Mouse (Mus musculus) embryonic facial prominence, embryonic 11.5 days (tissue): Measurements from ENCODE around the gene Zfhx2. TPM values are rescaled to one million over a fixed set of nuclear protein-coding genes. Genes with fewer than 3 reads are reported as not detected.

Source experiments
- ATAC-seq: fragments of 200-750 bp; cut with Nextera tagmentation; replicated peaks from 2 replicates; pipeline ENCODE4 v1.8.0; 2017; ENCODE audit warnings: low read depth; ENCODE audit not compliant: insufficient number of reproducible peaks, low FRiP score, low TSS enrichment
- DNase-seq: peaks from one replicate; pipeline ENCODE4 v3.0.0-alpha.2; 2015; ENCODE audit warnings: low spot score
- H3K27ac ChIP-seq: fragments of 300-500 bp; sonication (generic); replicated peaks from 2 replicates; pipeline ENCODE4 v1.5.1; 2014; ENCODE audit warnings: mild to moderate bottlenecking, low read depth, low read length, control low read depth
- H3K27me3 ChIP-seq: fragments of 300-500 bp; sonication (generic); 2 replicates; pipeline ENCODE4 v1.6.1; 2014; ENCODE audit warnings: mild to moderate bottlenecking, low read length, moderate library complexity, mixed read lengths; ENCODE audit not compliant: control insufficient read depth, insufficient read depth
- H3K36me3 ChIP-seq: fragments of 300-500 bp; sonication (generic); replicated peaks from 2 replicates; pipeline ENCODE4 v1.6.1; 2014; ENCODE audit warnings: low read depth, mild to moderate bottlenecking, low read length, moderate library complexity, mixed read lengths; ENCODE audit not compliant: control insufficient read depth, insufficient read depth
- H3K4me1 ChIP-seq: fragments of 300-500 bp; sonication (generic); 2 replicates; pipeline ENCODE4 v1.6.1; 2014; ENCODE audit warnings: low read length, mixed read lengths; ENCODE audit not compliant: control insufficient read depth, insufficient read depth
- H3K4me2 ChIP-seq: fragments of 300-500 bp; sonication (generic); 2 replicates; pipeline ENCODE4 v1.6.1; 2014; ENCODE audit warnings: low read depth, mild to moderate bottlenecking, control low read depth, low read length, moderate library complexity
- H3K4me3 ChIP-seq: fragments of 300-500 bp; sonication (generic); 2 replicates; pipeline ENCODE4 v1.5.1; 2014; ENCODE audit warnings: low read depth, low read length, control low read depth
- H3K9ac ChIP-seq: fragments of 300-500 bp; sonication (generic); replicated peaks from 2 replicates; pipeline ENCODE4 v1.6.1; 2014; ENCODE audit warnings: mild to moderate bottlenecking, control low read depth, low read length
- H3K9me3 ChIP-seq: fragments of 300-500 bp; sonication (generic); replicated peaks from 2 replicates; pipeline ENCODE4 v1.6.1; 2016; ENCODE audit warnings: mild to moderate bottlenecking, low read length, inconsistent platforms, mixed read lengths; ENCODE audit not compliant: control insufficient read depth
- WGBS: fragments of 180-500 bp; shearing (Covaris S2); extraction: QIAGEN DNeasy Blood & Tissue Kit; methylation state at CpG from one replicate; pipeline ENCODE4 v1.1.7; 2014; 5-methylcytosine and 5-hydroxymethylcytosine counted together
- polyA plus RNA-seq: library from polyadenylated mRNA; unstranded; fragments of >200 nt; fragmentation: Nextera tagmentation; extraction: Ambion mirVana; gene quantifications from 2 replicates; pipeline ENCODE4 v1.2.1, GENCODE M21; 2014

Zfhx2 gene
- polyA plus RNA-seq, 1 experiment from 2014 or later = 4.5 TPM

DNA sequence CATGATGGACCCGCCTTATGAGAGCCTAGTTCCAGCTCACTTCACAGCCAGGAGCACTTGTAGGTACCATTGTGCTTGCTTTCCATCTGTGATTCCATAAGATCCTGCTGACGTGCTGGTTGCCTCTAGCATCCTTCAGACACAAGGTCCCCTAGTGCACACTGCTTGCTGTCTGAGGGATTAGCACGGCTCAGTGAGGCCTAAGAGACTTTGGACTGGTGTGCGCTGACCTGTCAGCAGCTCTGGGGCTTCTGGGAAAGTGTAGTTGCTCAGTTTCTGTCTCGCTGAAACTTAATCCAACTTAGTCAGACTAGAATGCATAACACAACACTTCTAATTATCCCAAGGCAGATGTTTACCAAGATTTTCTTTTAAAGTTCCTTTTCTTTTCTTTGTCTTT lies 32.2 kb downstream of the Zfhx2 start:
- ATAC-seq (no peak), DNase-seq (peak; percentile 15)
- H3K4me2 ChIP-seq = no peak overlapping the region
- no peak overlapping the region for H3K4me3 ChIP-seq
- H3K9me3 ChIP-seq = no peaks in the 10 kb centered on the region
- H3K9ac ChIP-seq = no peak overlapping the region
- H3K4me1 ChIP-seq = no peaks in the 10 kb centered on the region; the same call in 1 of the 2 replicates
- no peak overlapping the region for H3K27ac ChIP-seq
- no peaks in the 10 kb centered on the region for H3K36me3 ChIP-seq
- WGBS = 60% methylated on average over 5 of the region's 5 CpGs
- no peaks in the 10 kb centered on the region for H3K27me3 ChIP-seq

- Histone ChIP-seq H3K9me3 (no peaks in the 10 kb centered on the region), H3K9ac (no peak overlapping the region), H3K27ac (no peak overlapping the region), H3K4me2 (no peak overlapping the region), H3K4me1 (no peaks in the 10 kb centered on the region; the same call in 1 of the 2 replicates), H3K36me3 (no peaks in the 10 kb centered on the region), H3K27me3 (no peaks in the 10 kb centered on the region), H3K4me3 (no peak overlapping the region)
- DNase-seq (no peak), ATAC-seq (no peak)
- WGBS = 84% methylated on average over 1 of the region's 1 CpGs
These were observed 33.1 kb downstream of the Zfhx2 start for GRCm38 (mm10) chr14:55059009-55059408.

- Histone ChIP-seq H3K4me3 (no peak overlapping the region), H3K9ac (no peak overlapping the region), H3K27me3 (no peaks in the 10 kb centered on the region), H3K27ac (no peak overlapping the region), H3K36me3 (no peaks in the 10 kb centered on the region), H3K4me1 (no peaks in the 10 kb centered on the region), H3K4me2 (no peak overlapping the region), H3K9me3 (no peaks in the 10 kb centered on the region)
- no peak for DNase-seq
- no peak for ATAC-seq
- WGBS = 81% methylated on average over 11 of the region's 11 CpGs
These were observed 36.8 kb downstream of the Zfhx2 start for GRCm38 (mm10) chr14:55055167-55055834.

DNA sequence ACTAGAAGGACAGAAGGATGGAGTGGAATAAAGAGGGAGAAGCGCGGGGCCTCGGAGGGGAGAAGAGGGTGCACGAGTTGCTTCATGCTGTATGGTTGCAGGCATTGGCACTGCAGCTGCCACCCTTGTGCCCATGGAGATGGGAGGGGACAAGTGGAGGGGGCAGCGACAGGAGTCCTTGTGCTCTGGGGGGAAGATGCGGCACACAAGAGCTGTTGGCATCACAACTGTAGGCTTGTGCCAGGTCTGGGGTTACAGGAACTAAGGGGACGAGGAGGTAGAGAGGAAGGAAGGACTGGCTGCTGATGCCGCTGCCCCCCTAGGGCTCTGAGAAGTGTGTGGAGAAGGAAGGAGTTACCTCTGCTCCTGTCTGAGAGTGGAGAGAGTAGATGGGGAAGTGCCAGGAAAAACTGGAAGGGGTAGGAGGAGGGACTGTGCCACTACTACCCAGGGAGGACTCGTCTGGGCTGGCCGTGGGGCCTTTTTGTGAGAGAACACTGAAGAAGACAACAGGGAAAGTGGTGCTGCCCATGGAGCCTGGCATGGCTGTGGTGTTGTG lies 37.9 kb downstream of the Zfhx2 start:
- H3K27me3 ChIP-seq = no peaks in the 10 kb centered on the region
- H3K4me3 ChIP-seq = no peak overlapping the region
- no peaks in the 10 kb centered on the region for H3K4me1 ChIP-seq
- no peak for DNase-seq
- no peak for ATAC-seq
- 88% methylated on average over 10 of the region's 10 CpGs for WGBS
- H3K9me3 ChIP-seq = no peaks in the 10 kb centered on the region
- no peak overlapping the region for H3K9ac ChIP-seq
- no peak overlapping the region for H3K4me2 ChIP-seq
- no peaks in the 10 kb centered on the region for H3K36me3 ChIP-seq
- H3K27ac ChIP-seq = no peak overlapping the region

DNA sequence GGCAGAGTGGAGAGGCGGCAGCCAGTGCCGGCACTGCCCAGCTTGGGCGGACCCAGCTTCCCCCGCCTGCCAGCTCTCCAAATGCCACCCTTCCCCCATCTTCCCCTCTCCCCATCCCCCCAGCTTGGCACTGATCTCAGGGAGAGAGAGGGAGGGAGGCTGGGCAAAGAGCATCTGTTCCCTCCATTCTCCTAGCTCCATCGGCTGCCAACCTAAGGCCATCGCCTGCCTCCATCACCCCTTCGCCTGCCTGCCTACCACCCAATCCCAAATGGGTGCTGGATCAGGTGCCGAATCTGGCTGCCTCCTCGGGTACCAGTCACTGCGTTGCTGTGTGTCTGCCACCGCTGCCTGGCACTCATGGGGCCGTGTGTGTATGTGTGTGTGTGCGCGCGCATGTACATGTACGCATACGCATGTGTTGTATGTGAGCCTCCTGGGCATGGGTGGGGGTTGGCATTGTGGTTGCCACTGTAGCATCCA lies 38.4 kb downstream of the Zfhx2 start:
- Histone ChIP-seq H3K36me3 (no peaks in the 10 kb centered on the region), H3K27me3 (no peaks in the 10 kb centered on the region), H3K4me3 (no peak overlapping the region), H3K27ac (no peak overlapping the region), H3K9ac (no peak overlapping the region), H3K9me3 (no peaks in the 10 kb centered on the region), H3K4me2 (no peak overlapping the region), H3K4me1 (no peaks in the 10 kb centered on the region)
- WGBS = 90% methylated on average over 17 of the region's 17 CpGs
- ATAC-seq = no peak
- DNase-seq = no peak

DNA sequence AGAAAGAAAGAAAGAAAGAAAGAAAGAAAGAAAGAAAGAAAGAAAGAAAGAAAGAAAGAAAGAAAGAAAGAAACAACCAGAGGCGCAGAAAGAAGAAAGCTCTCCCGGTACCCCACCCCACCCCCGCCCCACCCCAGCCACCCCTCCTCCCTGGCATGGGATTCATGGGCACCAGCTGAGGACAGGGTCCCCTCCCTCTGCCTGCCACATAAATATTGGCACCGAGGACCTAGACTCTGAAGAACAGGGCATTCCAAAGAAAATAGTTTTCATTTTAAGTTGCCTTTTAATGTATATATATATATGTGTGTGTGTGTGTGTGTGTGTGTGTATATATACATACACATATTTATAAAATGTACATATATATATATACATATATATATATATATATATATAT lies 39.1 kb downstream of the Zfhx2 start:
- Histone ChIP-seq H3K9ac (no peak overlapping the region), H3K4me1 (no peaks in the 10 kb centered on the region), H3K27ac (no peak overlapping the region), H3K36me3 (no peaks in the 10 kb centered on the region), H3K4me2 (no peak overlapping the region), H3K4me3 (no peak overlapping the region), H3K27me3 (no peaks in the 10 kb centered on the region), H3K9me3 (no peaks in the 10 kb centered on the region)
- no peak for DNase-seq
- no peak for ATAC-seq
- WGBS = 79% methylated on average over 4 of the region's 4 CpGs

- Histone ChIP-seq H3K4me2 (no peak overlapping the region), H3K27me3 (no peaks in the 10 kb centered on the region), H3K4me1 (no peaks in the 10 kb centered on the region), H3K9me3 (no peaks in the 10 kb centered on the region), H3K27ac (no peak overlapping the region), H3K9ac (no peak overlapping the region), H3K36me3 (no peaks in the 10 kb centered on the region), H3K4me3 (no peak overlapping the region)
- 87% methylated on average over 9 of the region's 9 CpGs for WGBS
- no peak for ATAC-seq
- DNase-seq = no peak
These were observed 39.6 kb downstream of the Zfhx2 start for GRCm38 (mm10) chr14:55052496-55052895.

GRCm38 (mm10) chr14:55047971-55048531 lies 44.1 kb downstream of the Zfhx2 start:
- DNase-seq (no peak), ATAC-seq (no peak)
- Histone ChIP-seq H3K4me3 (no peak overlapping the region), H3K9ac (no peak overlapping the region), H3K36me3 (no peaks in the 10 kb centered on the region), H3K4me1 (no peaks in the 10 kb centered on the region), H3K27ac (no peak overlapping the region), H3K9me3 (no peaks in the 10 kb centered on the region), H3K4me2 (no peak overlapping the region), H3K27me3 (no peaks in the 10 kb centered on the region)
- 78% methylated on average over 2 of the region's 2 CpGs for WGBS
